14 mouse cellular contexts compared by ENCODE assay signal in genomic region chr7:61864517-61864916, GRCm38 (mm10).
"Had no signal": no experiment of that assay in that cellular context is flagged by ENCODE, and none has a peak within 500 bp of the region (broad histone marks: within the 10 kb centered on the region; RNA-seq: fewer than 3 reads in every experiment).

No protein-coding gene starts in this region.

- DNase-seq: gastrocnemius, postnatal 14 days; gastrocnemius, postnatal 36 days; heart, adult 11 months; heart, adult 2 months; heart, postnatal 14 days; heart, postnatal 36 days; kidney, adult 11 months; kidney, adult 2 months; kidney, adult 9 months; kidney, postnatal 14 days; kidney, postnatal 36 days; layer of hippocampus, adult 9-11 months; liver; liver, embryonic 13.5 days had no signal
